Mouse (Mus musculus) ovary, postnatal 10 days (tissue): ENCODE data around the gene Atp6v0a2.

Experiments
- DNase-seq: peaks from one replicate; pipeline ENCODE4 v3.0.0; 2022; ENCODE audit warnings: low spot score

The Atp6v0a2 gene

DNA sequence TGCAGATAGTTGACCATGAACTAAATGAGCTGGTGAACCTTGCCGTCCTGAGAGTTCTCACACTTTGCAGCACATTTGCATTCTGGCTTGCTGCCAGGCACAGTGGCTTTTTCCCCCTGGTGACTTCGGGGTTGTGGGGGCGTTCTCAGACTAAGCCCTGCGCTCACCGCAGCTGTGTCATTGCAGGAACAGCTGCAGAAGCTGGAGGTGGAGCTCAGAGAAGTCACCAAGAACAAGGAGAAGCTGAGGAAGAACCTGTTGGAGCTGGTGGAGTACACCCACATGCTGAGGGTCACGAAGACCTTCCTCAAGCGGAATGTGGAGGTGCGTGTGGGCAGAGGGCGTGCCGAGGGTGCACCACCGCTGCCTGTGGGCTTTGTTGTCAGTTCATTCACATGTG, 8.9 kb downstream of the Atp6v0a2 start:
- DNase-seq, result no peak

DNA sequence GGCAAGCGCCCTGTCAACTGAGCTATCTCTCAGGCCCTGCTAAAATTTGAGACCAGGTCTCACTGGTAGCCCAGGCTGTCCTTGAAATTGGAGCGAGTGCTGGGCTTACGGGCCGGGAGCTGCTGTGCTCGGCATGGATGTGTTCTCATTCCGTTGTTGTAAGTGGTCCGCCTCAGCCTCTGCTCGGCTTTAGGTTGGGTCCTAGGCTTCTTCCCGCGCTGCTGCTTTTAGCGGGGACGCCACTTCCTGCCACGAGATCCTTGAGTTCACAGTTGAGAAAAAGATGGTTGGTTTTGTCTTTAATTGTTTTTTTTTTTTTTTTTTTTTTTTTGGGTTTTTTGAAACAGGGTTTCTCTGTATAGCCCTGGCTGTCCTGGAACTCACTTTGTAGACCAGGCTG, 9.5 kb downstream of the Atp6v0a2 start:
- no peak for DNase-seq

DNA sequence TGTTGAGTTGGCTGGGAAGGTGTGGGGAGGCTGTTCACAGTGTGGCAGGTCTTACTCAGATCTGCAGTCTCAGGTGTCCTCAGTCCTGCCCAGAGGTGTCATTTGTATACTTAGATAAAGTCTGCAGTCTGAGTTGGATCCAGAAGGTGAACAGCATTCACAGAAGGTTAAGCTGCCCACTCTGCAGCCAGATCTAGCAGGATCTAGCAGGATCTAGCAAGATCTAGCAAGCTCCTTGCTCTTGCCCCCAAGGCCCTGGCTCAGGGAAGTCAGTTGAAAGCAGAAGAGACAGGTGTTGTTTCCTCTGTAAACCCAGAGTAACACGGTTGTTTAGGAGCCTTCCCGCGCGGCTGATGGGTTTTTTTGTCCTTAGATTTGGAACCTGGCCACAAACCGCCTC, 85.4 kb downstream of the Atp6v0a2 start:
- DNase-seq, result no peak

DNA sequence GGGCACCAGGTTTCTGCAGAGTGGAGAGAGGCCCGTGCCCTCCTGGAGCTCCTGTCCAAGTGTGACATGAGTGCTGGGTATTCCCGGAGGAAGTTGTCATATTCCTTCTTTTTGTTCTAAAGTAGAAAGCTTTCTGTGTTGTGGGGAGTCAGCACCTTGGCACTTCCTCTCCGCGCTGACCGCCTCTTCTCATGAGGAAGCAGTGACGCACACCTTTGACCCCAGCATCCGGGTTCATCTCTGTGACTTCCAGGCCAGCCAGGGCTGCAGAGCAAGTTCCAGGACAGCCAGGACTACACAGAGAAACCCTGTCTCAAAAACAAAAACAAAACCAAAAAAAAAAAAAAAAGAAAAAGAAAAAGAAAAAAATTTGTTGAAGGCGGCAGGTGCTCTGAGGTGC, 86.8 kb downstream of the Atp6v0a2 start:
- DNase-seq, result no peak

- no peak for DNase-seq
Observed at GRCm38 (mm10) chr5:124717969-124718368, 89.6 kb downstream of the Atp6v0a2 start.

DNA sequence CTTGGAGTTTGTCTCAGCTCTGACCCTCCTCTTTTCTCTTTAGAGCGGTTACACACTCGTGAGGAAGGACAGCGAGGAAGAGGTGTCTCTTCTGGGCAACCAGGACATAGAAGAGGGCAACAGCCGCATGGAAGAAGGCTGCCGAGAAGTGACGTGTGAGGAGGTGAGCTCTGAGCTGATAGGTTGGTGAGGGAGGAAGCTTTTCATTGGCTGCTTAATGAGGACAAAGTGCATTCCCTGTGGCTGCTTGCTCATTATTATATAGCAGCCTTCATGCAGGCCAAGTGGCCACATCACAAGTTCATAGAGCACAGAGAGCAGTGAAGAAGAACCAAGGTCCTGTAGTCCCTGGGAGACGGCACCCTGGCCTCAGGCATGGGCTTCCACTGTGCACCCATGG, 90.0 kb downstream of the Atp6v0a2 start:
- DNase-seq, result no peak

- no peak for DNase-seq
Observed at GRCm38 (mm10) chr5:124723125-124723524, 94.7 kb downstream of the Atp6v0a2 start.

DNA sequence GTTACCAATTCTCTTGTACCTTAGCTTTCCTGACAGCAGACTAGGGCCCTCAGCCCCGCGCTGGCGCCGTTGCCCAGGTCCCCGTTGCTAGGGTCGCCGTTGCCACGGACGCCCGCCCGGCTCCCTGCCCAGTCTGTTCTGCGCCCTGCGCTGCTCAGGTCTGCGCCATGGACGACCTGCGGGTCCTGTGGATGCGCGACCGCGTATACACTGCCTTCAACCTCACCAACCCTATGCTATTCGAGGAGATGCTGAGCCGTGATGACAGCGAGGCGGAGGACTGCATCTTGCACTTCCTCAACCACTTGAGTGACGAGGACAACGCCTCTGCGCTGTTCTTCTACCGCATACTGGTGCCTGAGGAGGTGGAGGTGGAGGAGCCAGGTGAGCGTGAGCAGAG, 96.6 kb downstream of the Atp6v0a2 start, which contains the start of gene Dnah10:
Gene Dnah10, plus strand, starts transcription at position 89 of the 400 bp plus-strand sequence.
- no peak for DNase-seq

DNA sequence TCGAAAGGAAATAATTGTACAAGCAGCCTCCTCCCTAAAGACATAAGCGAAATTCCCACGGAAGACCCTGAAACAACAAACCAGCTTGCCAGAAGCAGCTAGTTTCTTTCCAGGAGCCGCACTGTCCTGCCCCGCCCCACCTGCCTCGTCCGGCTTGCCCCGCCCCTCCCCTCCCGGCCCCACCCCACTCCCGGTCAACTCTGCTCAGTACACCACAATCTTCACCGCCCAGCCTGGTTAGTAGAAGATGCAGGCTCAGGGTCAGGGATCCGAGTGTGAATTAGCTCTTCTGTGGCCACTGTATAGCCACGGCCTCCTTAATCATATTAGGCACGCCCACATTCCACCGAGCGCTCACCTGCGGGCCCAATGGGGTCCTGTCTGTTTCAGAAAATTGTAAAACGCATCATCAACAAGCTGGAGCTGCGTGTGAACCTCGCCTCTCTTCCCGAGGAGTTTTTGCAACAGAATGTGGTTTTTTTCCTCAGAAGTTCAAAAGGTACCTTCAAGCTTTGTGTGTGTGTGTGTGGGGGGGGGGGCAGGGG, 101.4 kb downstream of the Atp6v0a2 start:
- DNase-seq, result no peak

- DNase-seq, result no peak
Observed at GRCm38 (mm10) chr5:124733961-124734360, 105.6 kb downstream of the Atp6v0a2 start.

GRCm38 (mm10) chr5:124741898-124742599, 113.7 kb downstream of the Atp6v0a2 start:
- DNase-seq, result no peak

GRCm38 (mm10) chr5:124743841-124744240, 115.5 kb downstream of the Atp6v0a2 start:
- DNase-seq, result no peak

DNA sequence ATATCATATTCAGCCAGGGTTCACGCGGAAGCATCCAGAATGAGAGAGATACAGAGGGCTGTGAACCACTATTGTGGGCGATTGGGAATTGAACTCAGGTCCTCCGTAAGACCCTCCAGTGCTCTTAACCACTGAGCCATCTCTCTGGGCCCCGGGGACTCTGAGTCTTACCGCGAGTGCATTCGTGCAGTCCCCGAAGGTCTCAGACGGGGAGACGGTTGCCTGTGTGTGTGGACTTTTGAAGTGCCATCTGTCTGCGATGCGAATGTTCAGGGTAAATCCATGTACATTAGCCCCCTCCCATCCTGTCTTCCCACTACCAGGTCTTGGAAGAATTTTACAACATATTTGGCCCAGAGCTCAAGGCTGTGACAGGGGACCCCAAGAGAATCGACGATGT, 117.8 kb downstream of the Atp6v0a2 start:
- DNase-seq, result no peak

DNA sequence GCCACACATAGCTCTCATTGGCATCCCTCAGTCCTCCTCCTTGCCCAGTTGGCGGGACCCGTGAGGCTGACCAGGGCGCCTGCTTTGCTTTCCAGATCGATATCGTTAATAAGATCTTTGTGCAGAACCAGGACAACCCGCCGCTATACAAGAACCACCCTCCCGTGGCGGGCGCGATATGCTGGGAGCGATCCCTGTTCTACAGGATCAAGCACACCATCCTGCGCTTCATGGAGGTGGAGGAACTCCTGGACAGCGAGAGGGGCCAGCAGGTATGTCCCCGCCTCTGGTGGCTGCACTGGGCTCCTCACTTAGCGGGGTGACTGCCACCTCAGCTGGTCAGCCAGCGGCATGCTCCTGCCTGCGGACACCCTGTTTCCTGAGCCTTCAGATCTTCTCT, 119.9 kb downstream of the Atp6v0a2 start:
- DNase-seq, result no peak

DNA sequence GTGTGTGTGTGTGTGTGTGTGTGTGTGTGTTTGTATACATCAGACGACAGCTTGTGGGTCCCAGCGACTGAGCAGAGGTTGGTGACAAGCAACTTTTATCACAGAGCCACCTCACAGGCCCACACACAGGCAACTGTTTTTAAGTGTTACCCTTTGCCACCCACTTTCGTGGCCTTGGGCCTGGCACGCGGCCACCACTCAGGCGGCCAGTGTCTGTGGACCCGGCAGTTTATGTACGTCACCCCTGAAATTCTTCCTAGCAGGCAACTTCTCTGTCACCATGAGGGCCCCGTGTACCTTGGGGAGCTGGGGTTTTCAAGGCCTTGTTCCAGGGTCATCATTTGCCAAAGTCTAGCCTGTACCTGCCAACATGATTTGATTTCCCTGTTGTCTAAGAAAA, 123.3 kb downstream of the Atp6v0a2 start:
- DNase-seq, result no peak

DNA sequence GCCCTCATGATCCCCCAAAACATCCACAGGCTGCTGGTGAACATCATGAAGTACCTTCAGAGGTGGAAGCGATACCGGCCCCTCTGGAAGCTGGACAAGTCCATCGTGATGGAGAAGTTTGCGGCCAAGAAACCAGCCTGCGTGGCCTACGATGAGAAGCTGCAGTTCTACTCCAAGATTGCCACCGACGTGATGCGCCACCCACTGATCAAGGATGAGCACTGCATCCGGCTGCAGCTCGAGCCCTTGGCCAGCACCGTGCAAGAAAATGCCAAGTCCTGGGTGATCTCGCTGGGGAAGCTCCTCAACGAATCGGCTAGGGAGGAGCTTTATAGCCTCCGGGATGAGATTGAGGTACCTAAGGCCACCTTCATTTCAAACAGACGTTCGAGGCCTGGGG, 132.6 kb downstream of the Atp6v0a2 start:
- DNase-seq, result no peak

- no peak for DNase-seq
Observed at GRCm38 (mm10) chr5:124761787-124762186, 133.4 kb downstream of the Atp6v0a2 start.
